Mouse (Mus musculus) left cerebral cortex, adult 2 months (tissue): Measurements from ENCODE around the gene Tomm40l. TPM values are rescaled to one million over a fixed set of nuclear protein-coding genes. Genes with fewer than 3 reads are reported as not detected.

Experiments
- DNase-seq, 2 experiments: peaks; one replicate each; pipeline ENCODE4 v3.0.0; 2021 to 2022; ENCODE audit warnings: low spot score in 2 of 2, mixed read lengths in 1 of 2; ENCODE audit errors: extremely low spot score in 1 of 2
- H3K27ac ChIP-seq: fragments of 200-600 bp; 2 replicates; pipeline ENCODE4 v1.8.1; 2022
- H3K4me3 ChIP-seq: fragments of 200-600 bp; 2 replicates; pipeline ENCODE4 v1.8.1; 2022
- CTCF ChIP-seq: fragments of 200-600 bp; IDR thresholded peaks from 2 replicates; pipeline ENCODE4 v1.8.1; 2022; ENCODE audit warnings: antibody characterized with exemption, mild to moderate bottlenecking, moderate library complexity
- intact Hi-C: fragments of 180-260 bp; cut with DNase I; formaldehyde crosslinking; loops from one replicate; pipeline ENCODE4 v1.15.1; 2025
- total RNA-seq, 2 experiments: library from RNA; stranded (reverse); gene quantifications; 2 replicates each; pipeline ENCODE4 v1.2.3; 2021

Gene Tomm40l
- total RNA-seq, 2 experiments from 2014 or later = 86.4 to 91.2 TPM

- intact Hi-C loops = no loop called here
- TF ChIP-seq CTCF = no peak
- Histone ChIP-seq H3K27ac (peak overlapping the region; percentile 65), H3K4me3 (peak overlapping the region; percentile 21)
- peak; percentile 72 to 82 for DNase-seq
These were observed 40.3 kb upstream of the Tomm40l start for GRCm38 (mm10) chr1:171262594-171263130.

DNA sequence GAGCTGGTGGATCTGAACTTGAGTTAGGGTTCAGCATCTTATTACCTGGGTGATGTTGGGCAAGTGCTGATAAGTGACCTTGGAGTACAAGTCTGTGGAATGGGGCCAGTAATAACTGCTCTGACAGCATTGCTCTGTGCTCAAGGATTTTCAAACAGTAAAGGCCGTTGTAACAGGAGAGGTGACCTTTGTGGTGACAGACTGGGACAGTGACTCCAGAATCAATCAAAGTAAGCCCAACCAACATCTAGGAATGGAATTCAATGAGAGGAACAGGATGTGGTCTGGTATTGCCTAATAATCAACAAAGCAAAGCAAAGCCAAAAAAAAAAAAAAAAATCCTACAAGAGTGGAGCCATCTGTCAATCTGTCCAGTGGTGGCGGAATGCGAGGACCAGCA, 38.0 kb upstream of the Tomm40l start:
- no peak for DNase-seq
- TF ChIP-seq CTCF = no peak
- intact Hi-C loops = no loop called here
- Histone ChIP-seq H3K27ac (no peak overlapping the region), H3K4me3 (no peak overlapping the region)

DNA sequence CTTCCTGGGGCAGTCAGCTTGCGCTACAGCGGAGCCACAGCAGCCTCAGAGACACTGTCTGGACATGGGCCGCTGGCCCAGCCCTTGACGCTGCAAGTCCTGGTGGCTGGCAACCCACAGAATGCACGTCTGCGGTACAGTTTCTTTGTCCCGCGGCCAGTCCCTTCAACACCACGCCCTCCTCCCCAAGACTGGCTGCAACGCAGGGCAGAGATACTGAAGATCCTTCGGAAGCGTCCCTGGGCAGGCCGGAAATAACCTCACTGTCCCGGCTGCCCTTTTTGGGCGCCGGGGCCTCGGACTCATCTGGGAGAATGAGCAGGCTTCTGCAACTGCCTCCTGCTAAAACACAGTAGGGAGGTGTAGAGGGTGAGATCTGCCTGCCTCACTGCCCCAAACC, 36.6 kb upstream of the Tomm40l start:
- intact Hi-C loops = no loop called here
- no peak for DNase-seq
- H3K27ac ChIP-seq = no peak overlapping the region
- H3K4me3 ChIP-seq = no peak overlapping the region
- no peak for TF ChIP-seq CTCF

GRCm38 (mm10) chr1:171257781-171258180, 35.5 kb upstream of the Tomm40l start:
- intact Hi-C loops = loop anchor here (2.0 kb wide), 3 partner anchors 35 to 147 kb away; partner anchors contain the start of gene Tomm40l
- TF ChIP-seq CTCF = no peak
- no peak overlapping the region for H3K4me3 ChIP-seq
- H3K27ac ChIP-seq = no peak overlapping the region
- no peak for DNase-seq

GRCm38 (mm10) chr1:171256937-171257548, 34.7 kb upstream of the Tomm40l start:
- DNase-seq = peak; percentile 47 to 57
- TF ChIP-seq CTCF = peak; percentile 93
- no peak overlapping the region for H3K4me3 ChIP-seq
- H3K27ac ChIP-seq = no peak overlapping the region
- intact Hi-C loops = loop anchor here (2.0 kb wide), 3 partner anchors 34 to 146 kb away; partner anchors contain the start of gene Tomm40l

- Histone ChIP-seq H3K27ac (no peak overlapping the region), H3K4me3 (no peak overlapping the region)
- peak; percentile 8; the same call in 1 of the 2 replicates for TF ChIP-seq CTCF
- no peak for DNase-seq
- intact Hi-C loops = loop anchor here (2.0 kb wide), 3 partner anchors 33 to 145 kb away; partner anchors contain the start of gene Tomm40l
These were observed 33.9 kb upstream of the Tomm40l start for GRCm38 (mm10) chr1:171256095-171256818.

DNA sequence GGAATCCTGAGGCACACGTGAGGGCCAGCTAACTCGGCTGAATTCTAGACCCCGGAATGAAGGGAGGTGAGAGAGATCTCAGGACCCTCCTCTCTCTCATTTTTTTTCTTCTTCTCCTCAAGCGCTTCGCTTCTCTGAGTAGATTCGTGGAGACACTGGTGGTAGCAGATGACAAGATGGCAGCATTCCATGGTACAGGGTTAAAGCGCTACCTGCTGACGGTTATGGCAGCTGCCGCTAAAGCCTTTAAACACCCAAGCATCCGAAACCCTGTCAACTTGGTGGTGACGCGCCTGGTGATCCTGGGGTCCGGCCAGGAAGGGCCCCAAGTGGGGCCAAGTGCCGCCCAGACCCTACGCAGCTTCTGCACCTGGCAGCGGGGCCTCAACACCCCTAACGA, 30.1 kb upstream of the Tomm40l start:
- no peak for TF ChIP-seq CTCF
- H3K4me3 ChIP-seq = no peak overlapping the region; the same call in 1 of the 2 replicates
- intact Hi-C loops = no loop called here
- H3K27ac ChIP-seq = peak overlapping the region; percentile 37
- no peak for DNase-seq

GRCm38 (mm10) chr1:171251594-171252324, 29.4 kb upstream of the Tomm40l start:
- no peak for TF ChIP-seq CTCF
- Histone ChIP-seq H3K27ac (peak overlapping the region; percentile 37), H3K4me3 (peak overlapping the region; percentile 39)
- intact Hi-C loops = no loop called here
- no peak for DNase-seq

- no peak for DNase-seq
- Histone ChIP-seq H3K4me3 (peak within 1 kb of the TSS; percentile 39), H3K27ac (peak within 1 kb of the TSS; percentile 37)
- no peak for TF ChIP-seq CTCF
- intact Hi-C loops = no loop called here
These were observed 28.6 kb upstream of the Tomm40l start, which contains the start of gene Ndufs2 for GRCm38 (mm10) chr1:171250680-171251593. TSS of gene Ndufs2 (minus strand) at chr1:171251388.

DNA sequence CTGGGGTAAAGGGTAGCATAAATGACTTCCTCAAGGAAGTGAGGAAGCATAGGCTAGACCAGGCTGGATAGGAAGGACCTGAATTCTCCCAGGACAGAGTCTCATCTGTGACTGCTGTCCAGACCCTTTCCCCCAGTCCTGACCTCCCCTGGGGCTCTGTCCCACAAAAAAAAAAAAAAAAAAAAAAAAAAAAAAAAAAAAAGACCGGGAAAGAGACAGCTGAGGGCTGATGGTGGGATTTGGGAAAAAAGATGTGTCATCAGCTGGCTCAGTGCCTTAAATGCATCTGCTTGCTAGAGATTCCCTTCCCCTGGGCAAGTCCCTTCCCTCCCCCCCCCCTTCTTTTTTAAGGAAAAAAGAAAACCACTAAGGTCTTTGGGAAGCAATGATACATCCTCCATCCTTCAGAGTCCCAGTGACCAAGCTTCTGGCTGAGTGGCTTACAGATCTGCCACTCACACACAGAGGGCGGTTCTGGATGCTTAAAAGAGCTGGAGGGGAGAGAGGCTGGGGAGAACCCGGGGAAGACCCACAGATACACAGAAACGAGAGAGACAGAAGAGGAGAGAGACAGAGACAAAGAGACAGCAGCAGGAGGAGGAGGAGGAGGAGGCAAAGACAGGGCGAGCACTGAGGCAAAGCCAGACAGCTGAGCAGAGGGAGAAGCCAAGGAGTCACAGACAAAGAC, 27.7 kb upstream of the Tomm40l start, which contains the start of gene Adamts4:
Gene Adamts4, plus strand, starts transcription at position 509 of the 688 bp plus-strand sequence.
- H3K27ac ChIP-seq = peak within 1 kb of the TSS; percentile 37
- peak; percentile 49 to 58 for DNase-seq
- peak within 1 kb of the TSS; percentile 39 for H3K4me3 ChIP-seq
- intact Hi-C loops = no loop called here
- no peak for TF ChIP-seq CTCF
